Mouse (Mus musculus) megakaryocyte, embryonic 14.5 days (primary cell): ENCODE results near the gene Sema5b.

Experiments used
- FLI1 ChIP-seq: IDR thresholded peaks from 2 replicates; pipeline ENCODE4 v1.6.1; 2012; ENCODE audit warnings: low read length, inconsistent platforms, mixed read lengths
- GATA1 ChIP-seq: IDR thresholded peaks from 3 replicates; pipeline ENCODE4 v1.6.1; 2012; ENCODE audit warnings: mixed read lengths, low read length, inconsistent platforms, borderline replicate concordance

GRCm38 (mm10) chr16:35588731-35589151 lies 47.8 kb downstream of the Sema5b start:
- no peak for TF ChIP-seq GATA1
- TF ChIP-seq FLI1: no peak
